Mouse (Mus musculus) embryonic facial prominence, embryonic 15.5 days (tissue): ENCODE results near the gene Tnfrsf1b. TPM values are rescaled to one million over a fixed set of nuclear protein-coding genes. Genes with fewer than 3 reads are reported as not detected.

Experiments
- ATAC-seq: fragments of 200-750 bp; cut with Nextera tagmentation; 2 replicates; pipeline ENCODE4 v1.8.0; 2017; ENCODE audit warnings: low read depth, moderate TSS enrichment; ENCODE audit not compliant: insufficient number of reproducible peaks, low FRiP score, low TSS enrichment
- H3K27ac ChIP-seq: fragments of 300-500 bp; sonication (generic); replicated peaks from 2 replicates; pipeline ENCODE4 v1.5.1; 2015; ENCODE audit warnings: mild to moderate bottlenecking, inconsistent platforms
- H3K27me3 ChIP-seq: fragments of 300-500 bp; sonication (generic); 2 replicates; pipeline ENCODE4 v1.6.1; 2015; ENCODE audit warnings: inconsistent platforms
- H3K36me3 ChIP-seq: fragments of 300-500 bp; sonication (generic); 2 replicates; pipeline ENCODE4 v1.6.1; 2015; ENCODE audit warnings: mild to moderate bottlenecking, inconsistent platforms
- H3K4me1 ChIP-seq: fragments of 300-500 bp; sonication (generic); 2 replicates; pipeline ENCODE4 v1.6.1; 2015; ENCODE audit warnings: inconsistent platforms
- H3K4me2 ChIP-seq: fragments of 300-500 bp; sonication (generic); replicated peaks from 2 replicates; pipeline ENCODE4 v1.6.1; 2015; ENCODE audit warnings: mild to moderate bottlenecking, inconsistent platforms
- H3K4me3 ChIP-seq: fragments of 300-500 bp; sonication (generic); replicated peaks from 2 replicates; pipeline ENCODE4 v1.5.1; 2015; ENCODE audit warnings: mild to moderate bottlenecking, inconsistent platforms
- H3K9ac ChIP-seq: fragments of 300-500 bp; sonication (generic); 2 replicates; pipeline ENCODE4 v1.6.1; 2015; ENCODE audit warnings: inconsistent platforms
- H3K9me3 ChIP-seq: fragments of 300-500 bp; sonication (generic); replicated peaks from 2 replicates; pipeline ENCODE4 v1.6.1; 2016; ENCODE audit warnings: inconsistent platforms
- WGBS: fragments of 180-500 bp; shearing (Covaris S2); methylation state at CpG from one replicate; pipeline ENCODE4 v1.1.7; 2015; 5-methylcytosine and 5-hydroxymethylcytosine counted together
- polyA plus RNA-seq: library from polyadenylated mRNA; unstranded; fragments of >200 nt; fragmentation: Nextera tagmentation; extraction: Ambion mirVana; gene quantifications from 2 replicates; pipeline ENCODE4 v1.2.1, GENCODE M21; 2015

The Tnfrsf1b gene
- polyA plus RNA-seq, 1 experiment from 2014 or later = 4.8 TPM

GRCm38 (mm10) chr4:145217046-145217445, 29.6 kb downstream of the Tnfrsf1b start:
- ATAC-seq = no peak
- H3K27me3 ChIP-seq = no peaks in the 10 kb centered on the region
- H3K36me3 ChIP-seq = no peaks in the 10 kb centered on the region
- no peak overlapping the region for H3K9ac ChIP-seq
- no peak overlapping the region for H3K27ac ChIP-seq
- no peak overlapping the region for H3K4me2 ChIP-seq
- no peaks in the 10 kb centered on the region for H3K4me1 ChIP-seq
- WGBS = 73% methylated on average over 6 of the region's 6 CpGs
- H3K9me3 ChIP-seq = no peaks in the 10 kb centered on the region
- H3K4me3 ChIP-seq = no peak overlapping the region

DNA sequence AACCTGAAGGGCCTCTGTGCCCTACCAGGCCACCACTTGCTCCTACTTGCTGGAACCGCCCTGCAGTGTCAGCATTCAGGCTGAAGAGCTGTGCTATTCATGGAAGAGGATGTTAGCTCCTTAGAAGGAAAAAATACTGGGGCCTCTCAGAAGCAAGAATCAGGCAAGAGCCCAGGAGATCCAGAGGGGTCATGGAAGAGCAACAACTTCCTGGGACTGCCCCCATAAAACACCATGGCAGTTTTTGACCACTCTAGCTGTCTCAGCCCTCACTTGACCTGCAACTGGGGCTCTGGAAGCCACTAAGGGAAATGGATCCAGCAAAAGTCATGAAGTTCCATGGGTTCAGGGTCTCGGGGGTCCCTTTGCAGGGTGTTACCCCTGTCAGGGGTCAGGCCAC, 31.3 kb downstream of the Tnfrsf1b start:
- Histone ChIP-seq H3K4me2 (no peak overlapping the region), H3K36me3 (no peaks in the 10 kb centered on the region), H3K27ac (no peak overlapping the region), H3K9ac (no peak overlapping the region), H3K4me1 (no peaks in the 10 kb centered on the region), H3K4me3 (no peak overlapping the region), H3K9me3 (no peaks in the 10 kb centered on the region), H3K27me3 (no peaks in the 10 kb centered on the region)
- ATAC-seq = no peak
- WGBS = 77% methylated on average over 2 of the region's 2 CpGs

- no peak; the same call in 1 of the 2 replicates for ATAC-seq
- 43% methylated on average over 6 of the region's 6 CpGs for WGBS
- H3K9me3 ChIP-seq = no peaks in the 10 kb centered on the region
- H3K27me3 ChIP-seq = no peaks in the 10 kb centered on the region
- no peaks in the 10 kb centered on the region for H3K36me3 ChIP-seq
- H3K4me1 ChIP-seq = peaks cover under 1% of the 10 kb centered on the region; the same call in 1 of the 2 replicates
- H3K9ac ChIP-seq = no peak overlapping the region
- H3K27ac ChIP-seq = no peak overlapping the region
- no peak overlapping the region for H3K4me3 ChIP-seq
- H3K4me2 ChIP-seq = no peak overlapping the region
Observed at GRCm38 (mm10) chr4:145214786-145215174, 31.9 kb downstream of the Tnfrsf1b start.

GRCm38 (mm10) chr4:145213999-145214785, 32.5 kb downstream of the Tnfrsf1b start:
- no peaks in the 10 kb centered on the region for H3K27me3 ChIP-seq
- H3K4me2 ChIP-seq = no peak overlapping the region
- H3K4me1 ChIP-seq = peaks cover 3% of the 10 kb centered on the region; the same call in 1 of the 2 replicates
- no peak overlapping the region for H3K27ac ChIP-seq
- H3K36me3 ChIP-seq = no peaks in the 10 kb centered on the region
- no peak overlapping the region for H3K9ac ChIP-seq
- no peaks in the 10 kb centered on the region for H3K9me3 ChIP-seq
- no peak overlapping the region for H3K4me3 ChIP-seq
- peak; percentile 68 for ATAC-seq
- 36% methylated on average over 8 of the region's 8 CpGs for WGBS

- H3K36me3 ChIP-seq = no peaks in the 10 kb centered on the region
- H3K27me3 ChIP-seq = no peaks in the 10 kb centered on the region
- no peak overlapping the region for H3K4me3 ChIP-seq
- H3K4me2 ChIP-seq = no peak overlapping the region
- 71% methylated on average over 2 of the region's 2 CpGs for WGBS
- no peak for ATAC-seq
- H3K9me3 ChIP-seq = no peaks in the 10 kb centered on the region
- H3K9ac ChIP-seq = no peak overlapping the region
- no peak overlapping the region for H3K27ac ChIP-seq
- H3K4me1 ChIP-seq = peaks cover 3% of the 10 kb centered on the region; the same call in 1 of the 2 replicates
Observed at GRCm38 (mm10) chr4:145211076-145211475, 35.6 kb downstream of the Tnfrsf1b start.

DNA sequence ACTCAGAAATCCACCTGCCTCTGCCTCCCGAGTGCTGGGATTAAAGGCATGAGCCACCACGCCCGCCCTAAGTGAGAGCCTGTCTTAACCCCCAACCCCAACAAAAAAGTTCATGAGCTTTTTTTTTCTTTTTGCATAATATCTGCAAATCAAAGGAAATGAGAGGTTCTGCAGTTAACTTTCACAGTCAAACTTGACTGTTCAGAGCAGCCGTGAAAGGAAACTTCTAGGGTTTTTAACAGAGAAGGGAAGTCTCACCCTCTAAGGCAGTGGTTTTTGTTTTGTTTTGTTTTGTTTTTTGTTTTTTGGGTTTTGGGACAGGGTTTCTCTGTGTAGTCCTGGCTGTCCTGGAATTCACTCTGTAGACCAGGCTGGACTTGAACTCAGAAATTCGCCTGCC, 36.1 kb downstream of the Tnfrsf1b start:
- Histone ChIP-seq H3K9ac (no peak overlapping the region), H3K4me3 (no peak overlapping the region), H3K4me1 (peaks cover 3% of the 10 kb centered on the region; the same call in 1 of the 2 replicates), H3K9me3 (no peaks in the 10 kb centered on the region), H3K27me3 (no peaks in the 10 kb centered on the region), H3K27ac (no peak overlapping the region), H3K4me2 (no peak overlapping the region), H3K36me3 (no peaks in the 10 kb centered on the region)
- ATAC-seq = no peak
- 87% methylated on average over 5 of the region's 5 CpGs for WGBS

DNA sequence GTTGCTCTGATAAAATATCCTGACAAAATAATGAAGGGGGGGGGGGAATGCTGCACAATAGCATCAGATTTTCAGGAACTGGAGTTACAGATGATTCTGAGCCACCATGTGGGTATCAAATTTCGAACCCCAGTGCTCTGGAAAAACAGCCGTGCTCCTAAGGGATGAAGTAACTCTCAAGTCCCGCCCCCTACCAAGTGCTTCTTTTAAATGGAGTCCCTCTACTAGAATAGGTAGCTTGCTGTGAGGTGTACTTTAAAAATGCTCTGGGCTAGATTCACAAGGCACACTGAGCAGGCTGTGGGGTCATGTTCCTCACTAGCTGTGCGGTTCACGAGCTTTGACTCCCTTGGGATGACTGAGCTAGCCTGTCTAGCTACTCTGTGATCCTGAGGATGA, 37.0 kb downstream of the Tnfrsf1b start:
- Histone ChIP-seq H3K9ac (no peak overlapping the region), H3K9me3 (no peaks in the 10 kb centered on the region), H3K4me1 (peaks cover 3% of the 10 kb centered on the region; the same call in 1 of the 2 replicates), H3K27me3 (no peaks in the 10 kb centered on the region), H3K4me3 (no peak overlapping the region), H3K27ac (no peak overlapping the region), H3K36me3 (no peaks in the 10 kb centered on the region), H3K4me2 (no peak overlapping the region)
- no peak for ATAC-seq
- 23% methylated on average over 5 of the region's 5 CpGs for WGBS

GRCm38 (mm10) chr4:145209076-145209689, 37.5 kb downstream of the Tnfrsf1b start:
- no peaks in the 10 kb centered on the region for H3K27me3 ChIP-seq
- H3K4me1 ChIP-seq = peaks cover 3% of the 10 kb centered on the region; the same call in 1 of the 2 replicates
- no peak overlapping the region for H3K4me2 ChIP-seq
- H3K27ac ChIP-seq = no peak overlapping the region
- ATAC-seq = no peak
- H3K36me3 ChIP-seq = no peaks in the 10 kb centered on the region
- H3K9me3 ChIP-seq = no peaks in the 10 kb centered on the region
- no peak overlapping the region for H3K4me3 ChIP-seq
- 70% methylated on average over 6 of the region's 6 CpGs for WGBS
- no peak overlapping the region for H3K9ac ChIP-seq

DNA sequence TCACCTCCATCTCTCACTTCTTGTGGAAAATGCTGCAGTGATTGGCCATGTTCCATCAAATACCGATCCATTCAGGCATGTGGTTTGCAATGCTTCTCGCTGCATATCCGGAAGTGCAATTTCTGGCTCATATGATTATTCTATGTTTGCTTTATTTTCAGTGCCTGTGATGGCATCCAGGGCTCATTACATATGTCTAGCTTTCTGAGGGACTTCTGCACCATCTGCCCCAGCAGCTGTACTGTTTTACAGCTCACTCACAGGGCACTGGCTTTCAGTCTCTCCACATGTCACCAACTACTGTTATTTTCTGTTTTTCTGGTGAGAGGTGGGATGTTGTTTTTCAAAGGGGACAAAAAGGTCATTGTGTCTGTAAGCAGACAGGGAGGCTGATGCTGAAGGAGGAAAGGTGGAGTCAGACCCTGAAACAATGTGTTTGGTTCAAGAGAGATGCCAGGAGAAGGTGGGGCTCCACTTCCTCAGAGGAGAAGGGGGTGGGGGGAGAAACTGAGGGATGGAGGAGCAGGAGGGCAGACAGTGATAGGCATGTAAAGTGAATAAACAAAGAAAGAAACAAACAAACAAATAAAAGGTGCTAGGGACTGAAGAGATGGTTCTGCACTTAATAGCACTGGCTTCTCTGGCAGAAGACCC, 38.8 kb downstream of the Tnfrsf1b start:
- Histone ChIP-seq H3K36me3 (no peaks in the 10 kb centered on the region), H3K9me3 (no peaks in the 10 kb centered on the region), H3K27me3 (no peaks in the 10 kb centered on the region), H3K4me3 (no peak overlapping the region), H3K4me1 (peaks cover 3% of the 10 kb centered on the region; the same call in 1 of the 2 replicates), H3K4me2 (no peak overlapping the region), H3K27ac (no peak overlapping the region), H3K9ac (no peak overlapping the region)
- ATAC-seq = no peak
- 62% methylated on average over 3 of the region's 3 CpGs for WGBS

DNA sequence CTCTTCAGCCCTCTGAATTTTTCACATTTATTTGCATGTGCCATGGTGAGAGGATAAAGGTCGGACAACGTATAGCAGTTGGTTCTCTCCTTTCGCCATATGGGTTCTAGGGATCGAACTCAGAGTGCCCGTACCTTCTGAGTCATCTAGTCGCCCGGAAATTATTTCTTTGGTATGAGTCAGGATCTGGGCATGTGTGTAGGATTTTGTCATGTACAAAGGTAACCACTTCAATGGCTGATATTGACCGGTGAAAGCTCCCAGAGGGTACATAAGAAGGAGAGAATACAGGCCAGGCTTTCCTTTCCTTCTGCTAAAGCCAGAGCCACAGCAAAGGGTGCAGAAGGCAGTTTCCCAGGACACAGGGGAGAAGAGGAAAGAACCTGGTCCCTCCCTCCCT, 41.9 kb downstream of the Tnfrsf1b start:
- Histone ChIP-seq H3K27ac (no peak overlapping the region), H3K36me3 (no peaks in the 10 kb centered on the region), H3K4me3 (no peak overlapping the region), H3K27me3 (no peaks in the 10 kb centered on the region), H3K9me3 (no peaks in the 10 kb centered on the region), H3K9ac (no peak overlapping the region), H3K4me1 (peaks cover 6% of the 10 kb centered on the region; the same call in 1 of the 2 replicates), H3K4me2 (no peak overlapping the region)
- ATAC-seq = no peak
- 84% methylated on average over 8 of the region's 8 CpGs for WGBS

GRCm38 (mm10) chr4:145203305-145203704, 43.4 kb downstream of the Tnfrsf1b start:
- ATAC-seq = no peak
- Histone ChIP-seq H3K27ac (no peak overlapping the region), H3K4me2 (no peak overlapping the region), H3K36me3 (no peaks in the 10 kb centered on the region), H3K9ac (no peak overlapping the region), H3K4me1 (0 out of 2 replicates have a peak, but pooled peaks cover 4% of the 10 kb centered on the region), H3K27me3 (no peaks in the 10 kb centered on the region), H3K9me3 (no peaks in the 10 kb centered on the region), H3K4me3 (no peak overlapping the region)
- WGBS = 70% methylated on average over 2 of the region's 2 CpGs
